Mouse (Mus musculus): ENCODE measurements around the gene Atxn3. TPM values are rescaled to one million over a fixed set of nuclear protein-coding genes. Genes with fewer than 3 reads are reported as not detected.

Atxn3 gene
- polyA plus RNA-seq (2014; fragmentation: Nextera tagmentation; extraction: Ambion mirVana): 13.1 and 15.7 TPM in 2 replicates

DNA sequence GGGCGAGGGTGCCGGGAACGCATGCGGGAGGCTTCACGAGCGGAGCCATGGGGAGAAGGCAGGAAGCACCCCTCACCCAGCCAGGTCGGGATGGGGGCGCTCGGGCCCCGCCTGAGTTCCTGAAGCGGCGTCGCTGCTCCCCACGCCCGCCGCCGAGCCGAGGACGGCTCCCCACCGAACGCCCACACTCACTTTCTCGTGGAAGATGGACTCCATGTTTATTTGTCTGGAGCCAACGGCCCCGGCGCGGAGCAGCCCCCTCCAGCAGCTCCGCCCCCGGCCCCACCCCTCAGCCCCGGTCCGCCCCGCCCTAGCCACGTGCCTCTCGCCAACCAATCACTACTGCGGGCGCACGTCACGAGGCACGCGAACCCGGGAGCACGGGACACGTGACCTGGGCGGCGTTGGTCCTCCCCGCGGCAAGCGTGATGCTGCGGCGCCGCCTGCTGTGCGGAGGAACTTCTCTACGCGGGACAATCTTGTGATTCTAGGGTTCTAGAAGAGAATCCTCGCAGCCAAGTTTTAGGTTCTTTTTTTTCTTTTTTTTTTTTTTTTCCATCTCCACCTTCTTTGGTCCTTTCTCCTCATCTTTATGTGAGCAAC, at the start of gene Atxn3:
Gene Atxn3 (minus strand): TSS at position 305 of the 603 bp plus-strand sequence.
- 0% methylated on average over 53 of the region's 54 CpGs for WGBS
- H3K4me1 ChIP-seq (ENCODE audit: control insufficient read depth, insufficient read depth, low read length): 0 out of 2 replicates have a peak, but pooled peaks cover 6% of the 10 kb centered on the region
- peak; percentile 99 for ATAC-seq
- H3K9ac ChIP-seq (ENCODE audit: low read length): peak within 1 kb of the TSS; percentile 85
- no peaks in the 10 kb centered on the region for H3K27me3 ChIP-seq (replicated peaks; ENCODE audit: control insufficient read depth, insufficient read depth, low read length)
- peak within 1 kb of the TSS; percentile 73 for H3K4me2 ChIP-seq (ENCODE audit: low read length)
- H3K27ac ChIP-seq (ENCODE audit: low read depth, low read length): peak within 1 kb of the TSS; percentile 72; the same call in 1 of the 2 replicates
- no peaks in the 10 kb centered on the region for H3K36me3 ChIP-seq (ENCODE audit: control insufficient read depth, insufficient read depth, low read length)
- DNase-seq (ENCODE audit: low spot score): peak; percentile 98
- H3K4me3 ChIP-seq (ENCODE audit: low read depth, low read length): peak within 1 kb of the TSS; percentile 92
- no peaks in the 10 kb centered on the region for H3K9me3 ChIP-seq (replicated peaks; ENCODE audit: control insufficient read depth, low read length)

DNA sequence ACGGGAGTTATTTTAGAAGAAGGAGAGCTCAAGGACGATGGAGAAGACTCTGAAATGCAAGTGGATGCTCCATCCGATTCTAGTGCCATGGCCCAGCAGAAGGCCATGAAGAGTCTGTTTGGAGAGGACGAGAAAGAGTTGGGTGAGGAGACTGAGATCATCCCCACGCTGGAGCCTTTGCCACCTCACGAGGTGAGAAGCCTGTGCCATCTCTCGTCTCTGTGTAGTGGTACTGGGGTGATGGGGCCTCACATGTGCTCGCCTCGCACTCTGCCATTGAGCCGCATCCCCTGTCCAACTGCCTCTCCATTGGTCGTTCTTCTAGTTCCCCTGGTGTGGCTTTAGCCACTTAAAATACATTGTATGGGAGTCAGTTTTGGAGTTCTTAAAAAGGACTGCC, 42.7 kb upstream of the Atxn3 start:
- Histone ChIP-seq H3K27me3 (replicated peaks; ENCODE audit: control insufficient read depth, insufficient read depth, low read length) (no peaks in the 10 kb centered on the region), H3K27ac (ENCODE audit: low read depth, low read length) (no peak overlapping the region), H3K36me3 (ENCODE audit: control insufficient read depth, insufficient read depth, low read length) (peaks cover 86% of the 10 kb centered on the region), H3K4me1 (ENCODE audit: control insufficient read depth, insufficient read depth, low read length) (no peaks in the 10 kb centered on the region), H3K4me3 (ENCODE audit: low read depth, low read length) (no peak overlapping the region), H3K9ac (ENCODE audit: low read length) (no peak overlapping the region), H3K9me3 (replicated peaks; ENCODE audit: control insufficient read depth, low read length) (no peaks in the 10 kb centered on the region), H3K4me2 (ENCODE audit: low read length) (no peak overlapping the region)
- DNase-seq (ENCODE audit: low spot score) (no peak), ATAC-seq (no peak)
- WGBS: 94% methylated on average over 11 of the region's 11 CpGs

DNA sequence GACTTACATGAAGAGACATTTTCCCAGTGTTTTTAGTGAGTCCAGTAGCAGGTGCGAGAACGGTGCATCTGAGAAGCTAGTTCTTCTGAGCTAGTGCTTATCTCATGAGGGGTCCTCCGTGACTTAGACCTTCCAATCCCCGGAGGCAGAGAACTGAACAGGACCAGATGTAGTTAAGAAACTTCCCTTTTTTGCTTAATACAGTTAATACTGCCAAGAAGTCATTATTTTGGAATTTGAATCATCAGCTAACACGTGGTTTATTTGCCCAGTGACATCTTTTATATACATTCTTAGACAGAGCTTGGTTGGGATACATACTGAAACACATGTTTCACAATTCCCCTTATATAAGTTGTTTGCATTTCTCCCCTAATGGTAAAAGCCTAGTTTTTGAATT, 40.9 kb upstream of the Atxn3 start:
- DNase-seq (ENCODE audit: low spot score): no peak
- WGBS: 96% methylated on average over 5 of the region's 5 CpGs
- Histone ChIP-seq H3K36me3 (ENCODE audit: control insufficient read depth, insufficient read depth, low read length) (peaks cover 80% of the 10 kb centered on the region), H3K9me3 (replicated peaks; ENCODE audit: control insufficient read depth, low read length) (no peaks in the 10 kb centered on the region), H3K4me2 (ENCODE audit: low read length) (no peak overlapping the region), H3K9ac (ENCODE audit: low read length) (no peak overlapping the region), H3K27me3 (replicated peaks; ENCODE audit: control insufficient read depth, insufficient read depth, low read length) (no peaks in the 10 kb centered on the region), H3K4me3 (ENCODE audit: low read depth, low read length) (no peak overlapping the region), H3K27ac (ENCODE audit: low read depth, low read length) (no peak overlapping the region), H3K4me1 (ENCODE audit: control insufficient read depth, insufficient read depth, low read length) (no peaks in the 10 kb centered on the region)
- no peak for ATAC-seq

DNA sequence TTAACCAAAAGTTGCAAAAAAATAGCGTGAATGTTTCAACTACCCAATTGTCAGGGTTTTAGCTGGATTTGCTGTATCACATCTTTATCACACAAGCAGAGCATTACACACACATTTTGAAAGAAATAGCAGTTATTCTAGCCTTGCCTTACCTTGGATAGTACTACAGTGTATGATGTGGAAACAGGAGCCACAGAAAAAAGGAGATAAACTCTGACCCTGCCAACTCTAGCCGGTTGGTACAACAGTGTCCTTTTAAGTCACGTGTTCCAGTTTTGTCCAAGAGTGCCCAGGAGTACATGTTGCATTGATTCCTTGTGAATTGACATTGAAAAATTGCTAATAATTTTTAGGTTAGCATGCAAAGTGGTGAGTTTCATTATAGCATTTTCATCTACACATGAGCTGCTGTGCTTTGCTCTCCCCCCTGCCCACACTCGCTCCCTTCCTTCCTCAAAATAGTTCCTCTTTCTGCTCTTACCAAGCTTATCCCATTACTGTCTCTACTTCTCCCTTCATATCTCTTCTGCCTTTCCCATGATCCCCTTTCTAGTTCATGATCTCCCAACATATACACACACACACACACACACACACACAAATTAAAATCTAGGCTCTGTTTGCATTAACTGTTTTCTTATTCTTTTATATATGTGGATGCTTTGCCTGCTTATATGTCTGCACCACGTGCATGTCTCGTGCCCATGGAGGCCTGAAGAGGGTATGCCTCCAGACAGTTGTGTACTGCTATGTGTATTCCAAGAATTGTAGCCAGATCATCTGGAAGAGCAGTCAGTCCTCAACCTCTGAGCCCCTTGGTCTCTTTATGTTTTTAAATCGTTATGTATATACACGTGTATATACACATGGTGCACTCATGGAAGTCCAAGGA, 36.8 kb upstream of the Atxn3 start:
- Histone ChIP-seq H3K9me3 (replicated peaks; ENCODE audit: control insufficient read depth, low read length) (no peaks in the 10 kb centered on the region), H3K9ac (ENCODE audit: low read length) (no peak overlapping the region), H3K36me3 (ENCODE audit: control insufficient read depth, insufficient read depth, low read length) (peaks cover 77% of the 10 kb centered on the region), H3K4me3 (ENCODE audit: low read depth, low read length) (no peak overlapping the region), H3K27me3 (replicated peaks; ENCODE audit: control insufficient read depth, insufficient read depth, low read length) (no peaks in the 10 kb centered on the region), H3K27ac (ENCODE audit: low read depth, low read length) (no peak overlapping the region), H3K4me1 (ENCODE audit: control insufficient read depth, insufficient read depth, low read length) (no peaks in the 10 kb centered on the region), H3K4me2 (ENCODE audit: low read length) (no peak overlapping the region)
- no peak for ATAC-seq
- no peak for DNase-seq (ENCODE audit: low spot score)
- WGBS: 92% methylated on average over 8 of the region's 8 CpGs

DNA sequence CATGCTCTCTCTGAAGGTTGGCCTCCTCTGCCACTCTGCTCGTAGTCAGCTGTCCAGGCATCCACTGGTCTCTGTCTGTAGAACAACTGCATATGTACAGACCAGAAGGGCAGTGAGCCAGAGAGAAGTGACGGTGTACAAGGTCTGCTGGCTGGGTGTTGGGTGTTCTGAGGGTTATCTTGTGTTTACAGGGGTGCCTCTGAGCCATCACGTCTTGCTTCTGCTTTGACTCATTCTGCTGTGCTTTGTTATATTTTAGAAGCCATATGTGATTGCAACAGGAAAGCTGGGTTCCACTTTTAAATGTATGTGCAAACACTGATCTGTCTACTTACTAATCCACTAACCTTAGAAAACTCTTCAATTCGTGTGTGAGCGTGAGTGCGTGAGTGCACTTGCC, 29.6 kb upstream of the Atxn3 start:
- H3K4me2 ChIP-seq (ENCODE audit: low read length): no peak overlapping the region
- H3K4me3 ChIP-seq (ENCODE audit: low read depth, low read length): no peak overlapping the region
- 94% methylated on average over 6 of the region's 6 CpGs for WGBS
- no peaks in the 10 kb centered on the region for H3K27me3 ChIP-seq (replicated peaks; ENCODE audit: control insufficient read depth, insufficient read depth, low read length)
- no peak overlapping the region for H3K9ac ChIP-seq (ENCODE audit: low read length)
- H3K36me3 ChIP-seq (ENCODE audit: control insufficient read depth, insufficient read depth, low read length): peaks cover 84% of the 10 kb centered on the region
- no peak for DNase-seq (ENCODE audit: low spot score)
- no peaks in the 10 kb centered on the region for H3K4me1 ChIP-seq (ENCODE audit: control insufficient read depth, insufficient read depth, low read length)
- no peak overlapping the region for H3K27ac ChIP-seq (ENCODE audit: low read depth, low read length)
- no peak for ATAC-seq
- H3K9me3 ChIP-seq (replicated peaks; ENCODE audit: control insufficient read depth, low read length): no peaks in the 10 kb centered on the region

DNA sequence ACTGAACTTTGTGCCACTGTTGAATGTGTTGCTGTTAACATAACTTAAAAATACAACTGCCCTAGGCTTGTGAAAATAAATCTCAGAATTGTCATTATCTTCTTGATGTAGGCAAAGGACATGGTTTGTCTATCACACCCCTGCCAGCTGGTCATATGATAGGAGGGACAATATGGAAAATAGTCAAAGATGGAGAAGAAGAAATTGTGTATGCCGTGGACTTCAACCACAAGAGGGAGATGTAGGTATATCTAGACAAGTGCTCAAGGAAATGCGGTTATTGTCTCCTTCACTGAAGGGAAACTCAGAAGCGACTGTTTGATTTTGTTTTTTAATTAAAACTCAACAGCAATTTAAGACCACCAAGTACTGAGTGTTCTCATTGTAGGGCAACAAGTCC, 27.1 kb upstream of the Atxn3 start:
- no peak for ATAC-seq
- peaks cover 63% of the 10 kb centered on the region for H3K36me3 ChIP-seq (ENCODE audit: control insufficient read depth, insufficient read depth, low read length)

DNA sequence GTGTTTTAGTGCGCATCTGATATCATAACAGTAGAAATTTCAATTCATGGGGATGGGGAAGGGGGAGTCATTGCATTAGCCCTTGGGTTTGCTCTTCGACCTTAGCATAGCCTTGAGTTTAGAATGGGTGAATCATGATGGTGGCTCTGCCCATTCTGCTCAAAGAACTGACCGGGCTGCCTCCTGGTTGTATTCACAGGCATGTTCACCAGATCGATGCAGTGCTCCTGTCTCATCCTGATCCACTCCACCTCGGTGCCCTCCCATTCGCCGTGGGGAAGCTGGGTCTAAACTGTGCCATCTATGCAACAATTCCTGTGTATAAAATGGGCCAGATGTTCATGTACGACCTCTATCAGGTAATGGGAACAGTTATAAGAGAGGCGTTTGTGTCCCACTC, 24.9 kb upstream of the Atxn3 start:
- Histone ChIP-seq H3K4me2 (ENCODE audit: low read length) (no peak overlapping the region), H3K36me3 (ENCODE audit: control insufficient read depth, insufficient read depth, low read length) (peaks cover 45% of the 10 kb centered on the region), H3K27ac (ENCODE audit: low read depth, low read length) (no peak overlapping the region), H3K4me3 (ENCODE audit: low read depth, low read length) (no peak overlapping the region), H3K9ac (ENCODE audit: low read length) (no peak overlapping the region), H3K9me3 (replicated peaks; ENCODE audit: control insufficient read depth, low read length) (no peaks in the 10 kb centered on the region), H3K4me1 (ENCODE audit: control insufficient read depth, insufficient read depth, low read length) (no peaks in the 10 kb centered on the region), H3K27me3 (replicated peaks; ENCODE audit: control insufficient read depth, insufficient read depth, low read length) (no peaks in the 10 kb centered on the region)
- ATAC-seq: no peak
- WGBS: 97% methylated on average over 9 of the region's 9 CpGs
- DNase-seq (ENCODE audit: low spot score): no peak

More for the DNA sequence above, 27.1 kb upstream of the Atxn3 start:
- WGBS: 68% methylated on average over 3 of the region's 3 CpGs
- no peaks in the 10 kb centered on the region for H3K4me1 ChIP-seq (ENCODE audit: control insufficient read depth, insufficient read depth, low read length)
- no peaks in the 10 kb centered on the region for H3K9me3 ChIP-seq (replicated peaks; ENCODE audit: control insufficient read depth, low read length)
- no peak overlapping the region for H3K4me3 ChIP-seq (ENCODE audit: low read depth, low read length)
- no peak overlapping the region for H3K4me2 ChIP-seq (ENCODE audit: low read length)
- H3K9ac ChIP-seq (ENCODE audit: low read length): no peak overlapping the region
- DNase-seq (ENCODE audit: low spot score): peak; percentile 77
- no peaks in the 10 kb centered on the region for H3K27me3 ChIP-seq (replicated peaks; ENCODE audit: control insufficient read depth, insufficient read depth, low read length)
- H3K27ac ChIP-seq (ENCODE audit: low read depth, low read length): no peak overlapping the region

DNA sequence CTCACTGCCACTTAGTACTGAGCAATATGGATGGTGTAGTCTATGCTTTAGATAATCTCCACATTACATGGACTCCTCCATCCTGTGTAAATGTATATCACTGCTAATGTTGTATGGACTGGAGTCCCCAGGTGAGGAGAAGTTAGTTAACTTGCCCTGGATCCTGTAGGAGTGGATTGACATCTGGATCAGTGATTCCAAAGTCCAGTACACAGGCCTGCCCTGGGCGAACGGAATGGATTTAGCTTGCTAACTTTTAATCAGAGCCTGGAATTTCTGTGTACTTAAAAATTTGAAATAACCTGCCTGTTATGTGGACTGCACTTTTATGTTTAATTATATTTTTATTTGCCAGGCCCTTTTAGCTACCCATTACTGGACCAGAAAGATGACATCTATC, 23.5 kb upstream of the Atxn3 start:
- Histone ChIP-seq H3K9me3 (replicated peaks; ENCODE audit: control insufficient read depth, low read length) (no peaks in the 10 kb centered on the region), H3K4me2 (ENCODE audit: low read length) (no peak overlapping the region), H3K4me1 (ENCODE audit: control insufficient read depth, insufficient read depth, low read length) (peaks cover 10% of the 10 kb centered on the region), H3K4me3 (ENCODE audit: low read depth, low read length) (no peak overlapping the region), H3K36me3 (ENCODE audit: control insufficient read depth, insufficient read depth, low read length) (peaks cover 32% of the 10 kb centered on the region), H3K27me3 (replicated peaks; ENCODE audit: control insufficient read depth, insufficient read depth, low read length) (no peaks in the 10 kb centered on the region), H3K27ac (ENCODE audit: low read depth, low read length) (no peak overlapping the region), H3K9ac (ENCODE audit: low read length) (no peak overlapping the region)
- no peak for ATAC-seq
- no peak for DNase-seq (ENCODE audit: low spot score)
- WGBS: 95% methylated on average over 2 of the region's 2 CpGs

DNA sequence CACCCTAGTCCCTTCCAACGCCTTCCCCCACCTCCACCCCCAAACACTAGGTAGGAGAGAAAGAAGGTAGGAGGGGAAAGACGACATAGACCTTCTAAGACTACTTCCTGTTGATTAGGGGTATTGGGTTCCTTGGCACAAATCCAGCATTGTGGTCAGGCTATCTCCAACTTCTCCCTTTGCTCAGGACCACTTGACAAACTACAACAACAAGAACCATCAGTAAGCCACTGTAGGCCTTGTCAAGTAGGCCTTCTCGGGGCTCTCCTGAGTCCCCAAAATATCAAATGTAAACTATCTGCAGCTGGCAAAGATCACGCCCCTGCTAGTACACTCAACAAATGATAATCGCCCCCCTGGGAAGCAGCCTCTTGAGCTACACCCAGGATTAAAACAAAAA, 22.2 kb upstream of the Atxn3 start:
- ATAC-seq: no peak
- H3K27ac ChIP-seq (ENCODE audit: low read depth, low read length): no peak overlapping the region
- H3K9me3 ChIP-seq (replicated peaks; ENCODE audit: control insufficient read depth, low read length): no peaks in the 10 kb centered on the region
- WGBS: 80% methylated on average over 5 of the region's 5 CpGs
- H3K36me3 ChIP-seq (ENCODE audit: control insufficient read depth, insufficient read depth, low read length): peaks cover 28% of the 10 kb centered on the region
- H3K9ac ChIP-seq (ENCODE audit: low read length): no peak overlapping the region
- no peak overlapping the region for H3K4me3 ChIP-seq (ENCODE audit: low read depth, low read length)
- H3K27me3 ChIP-seq (replicated peaks; ENCODE audit: control insufficient read depth, insufficient read depth, low read length): no peaks in the 10 kb centered on the region
- peaks cover 10% of the 10 kb centered on the region for H3K4me1 ChIP-seq (ENCODE audit: control insufficient read depth, insufficient read depth, low read length)
- H3K4me2 ChIP-seq (ENCODE audit: low read length): no peak overlapping the region
- DNase-seq (ENCODE audit: low spot score): no peak

Measured in forebrain, embryonic 14.5 days (tissue).